Mouse (Mus musculus): Measurements from ENCODE around the gene Glt1d1. TPM values are rescaled to one million over a fixed set of nuclear protein-coding genes. Genes with fewer than 3 reads are reported as not detected.

Glt1d1 gene
- polyA plus RNA-seq (2017; shearing (Covaris generic)), result under 1 TPM; 0.12 to 0.34 TPM

GRCm38 (mm10) chr5:127632167-127633145 is at the start of gene Glt1d1, which contains the start of gene Slc15a4:
TSS of gene Glt1d1 (plus strand) at chr5:127632262.
TSS of gene Slc15a4 (minus strand) at chr5:127632897.

Other genes with a start within 250 kb of the Glt1d1 start
- gene Slc15a4, start 635 bp downstream of the Glt1d1 start, polyA plus RNA-seq (2017; shearing (Covaris generic)), result 10 to 100 TPM; 23.6 to 35.4 TPM

Data from inflammation-experienced regulatory T-cells (primary cell).